Mouse (Mus musculus): ENCODE data around the gene Prps1l3. TPM values are rescaled to one million over a fixed set of nuclear protein-coding genes. Genes with fewer than 3 reads are reported as not detected.
"Not testable (repeated sequence)": the region's sequence is repeated elsewhere in the genome, so short reads cannot be mapped to it uniquely, and the experiment has no call there.

Prps1l3 gene
- polyA plus RNA-seq, 1 experiment from 2014 or later: 52.0 TPM

DNA sequence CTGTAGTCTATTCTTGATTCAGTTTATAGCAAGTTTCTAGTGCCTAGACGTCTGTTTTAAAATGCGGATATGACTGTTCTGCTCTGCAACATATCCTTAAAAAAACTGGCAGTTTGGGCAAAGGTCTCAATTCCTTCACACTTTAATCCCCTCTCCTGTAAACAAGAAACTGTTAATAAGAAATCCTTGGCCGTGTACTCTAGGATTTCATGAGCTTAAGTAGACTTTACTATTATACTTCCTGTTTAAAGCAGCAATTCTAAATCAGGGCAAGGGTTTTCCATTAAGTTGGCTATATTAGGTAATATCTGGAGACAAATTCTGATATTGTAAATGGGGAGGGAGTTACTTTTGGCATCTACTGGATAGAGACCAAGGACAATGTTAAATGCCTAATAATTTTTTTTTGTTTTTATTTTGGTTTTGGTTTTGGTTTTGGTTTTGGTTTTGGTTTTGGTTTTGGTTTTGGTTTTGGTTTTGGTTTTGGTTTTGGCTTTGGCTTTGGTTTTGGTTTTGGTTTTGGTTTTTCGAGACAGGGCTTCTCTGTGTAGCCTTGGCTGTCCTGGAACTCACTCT is 25.8 kb upstream of the Prps1l3 start:
- H3K4me2 ChIP-seq (replicated peaks): no peak overlapping the region
- no peaks in the 10 kb centered on the region for H3K9me3 ChIP-seq (replicated peaks)
- no peaks in the 10 kb centered on the region for H3K27me3 ChIP-seq
- no peaks in the 10 kb centered on the region for H3K4me1 ChIP-seq
- ATAC-seq (ENCODE audit: low FRiP score): no peak
- H3K4me3 ChIP-seq: no peak overlapping the region
- no peaks in the 10 kb centered on the region for H3K36me3 ChIP-seq
- WGBS: 92% methylated on average over 4 of the region's 4 CpGs
- H3K9ac ChIP-seq: no peak overlapping the region
- H3K27ac ChIP-seq: no peak overlapping the region

DNA sequence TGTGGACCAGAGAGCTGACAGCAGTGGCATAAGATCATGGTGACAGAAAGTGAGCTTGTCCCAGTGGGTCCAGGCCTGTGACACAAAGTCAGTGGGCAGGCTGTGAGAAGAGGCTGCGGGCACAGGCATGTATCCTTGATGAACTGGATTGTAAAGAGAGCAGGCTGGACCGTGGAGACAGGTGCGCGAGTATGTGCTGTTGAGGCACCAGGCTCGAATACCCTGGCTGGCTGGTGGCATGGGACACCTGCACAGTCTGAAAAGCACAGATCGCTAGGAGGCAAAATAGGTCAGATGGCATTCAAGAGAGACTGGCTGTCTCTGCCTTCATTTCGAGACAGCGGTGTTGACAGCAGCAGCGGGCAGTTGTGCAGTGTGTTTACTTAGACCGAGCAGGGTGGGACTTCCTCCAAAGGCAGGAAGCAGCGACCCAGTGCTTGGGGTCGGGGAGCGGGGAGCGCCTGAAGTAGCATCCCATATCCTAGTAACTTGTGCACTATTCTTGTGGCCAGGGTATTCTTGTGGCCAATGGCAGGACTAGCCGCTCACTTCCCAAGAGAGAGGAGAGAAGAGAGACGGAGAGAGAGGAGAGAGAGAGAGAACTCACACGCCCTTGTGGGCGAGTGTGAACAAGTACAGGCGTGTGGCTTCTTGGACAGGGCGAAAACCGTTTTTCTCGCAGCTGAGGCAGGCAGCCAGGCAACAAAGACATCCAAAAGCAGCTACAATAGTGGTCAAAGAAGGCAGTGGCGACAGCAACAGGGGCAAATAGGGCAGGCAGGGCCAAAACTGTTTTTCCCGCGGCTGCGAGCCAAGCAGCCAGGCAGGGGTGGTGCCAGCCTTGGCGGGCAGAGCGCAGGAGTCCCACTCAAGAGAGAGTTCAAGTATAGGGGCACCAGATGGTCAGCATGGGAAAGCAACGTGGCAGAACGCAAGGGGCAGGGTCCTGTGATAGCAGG is 18.6 kb upstream of the Prps1l3 start:
- H3K36me3 ChIP-seq: no peaks in the 10 kb centered on the region
- no peaks in the 10 kb centered on the region for H3K9me3 ChIP-seq (replicated peaks)
- 0 out of 2 replicates have a peak, but pooled peaks cover 2% of the 10 kb centered on the region for H3K4me1 ChIP-seq
- 8% methylated on average over 30 of the region's 30 CpGs for WGBS
- peak overlapping the region; percentile 77 for H3K4me2 ChIP-seq (replicated peaks)
- peak; percentile 79 for ATAC-seq (ENCODE audit: low FRiP score)
- H3K9ac ChIP-seq: peak overlapping the region; percentile 55
- no peaks in the 10 kb centered on the region for H3K27me3 ChIP-seq
- H3K27ac ChIP-seq: no peak overlapping the region
- peak overlapping the region; percentile 42 for H3K4me3 ChIP-seq

DNA sequence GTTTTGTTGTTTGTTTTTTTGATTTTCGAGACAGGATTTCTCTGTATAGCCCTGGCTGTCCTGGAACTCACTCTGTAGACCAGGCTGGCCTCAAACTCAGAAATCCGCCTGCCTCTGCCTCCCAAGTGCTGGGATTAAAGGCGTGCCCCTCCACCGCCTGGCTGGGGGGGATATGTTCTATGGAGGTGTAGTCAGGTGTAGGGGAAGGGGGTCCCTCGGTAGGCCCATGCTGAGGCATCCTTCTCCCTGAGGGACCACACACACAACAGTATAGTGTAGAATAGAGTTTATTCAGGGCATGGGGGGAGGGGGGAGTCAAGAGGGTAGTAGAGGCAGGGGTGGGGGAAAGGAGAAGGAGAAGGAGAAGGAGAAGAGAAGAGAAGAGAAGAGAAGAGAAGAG is 17.7 kb upstream of the Prps1l3 start:
- H3K9me3 ChIP-seq (replicated peaks); H3K36me3 ChIP-seq; H3K27me3 ChIP-seq; H3K9ac ChIP-seq; H3K4me3 ChIP-seq; H3K4me2 ChIP-seq (replicated peaks); H3K4me1 ChIP-seq; H3K27ac ChIP-seq: not testable (repeated sequence)
- 82% methylated on average over 5 of the region's 5 CpGs for WGBS
- ATAC-seq (ENCODE audit: low FRiP score): peak; percentile 56; the same call in 1 of the 2 replicates

DNA sequence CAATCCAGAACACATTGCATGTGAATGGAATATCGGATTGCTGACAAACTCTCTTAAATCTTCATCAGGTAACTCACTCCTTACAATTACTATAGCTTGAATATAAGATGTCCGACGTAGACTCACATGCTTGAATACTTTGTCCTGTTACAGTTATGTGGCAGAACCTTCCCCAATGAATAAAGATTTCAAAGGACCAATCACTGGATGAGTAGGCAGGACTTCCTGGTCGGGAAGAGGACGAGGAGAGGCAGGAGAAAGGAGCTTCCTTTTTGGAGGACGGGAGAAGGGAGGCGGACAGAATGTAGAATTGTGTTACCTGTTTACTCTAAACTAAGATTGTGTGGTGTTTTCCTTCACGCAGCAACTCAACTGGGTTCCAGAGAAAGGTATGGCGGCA is 3.8 kb upstream of the Prps1l3 start:
- Histone ChIP-seq H3K9me3 (replicated peaks) (no peaks in the 10 kb centered on the region), H3K4me2 (replicated peaks) (no peak overlapping the region), H3K27ac (no peak overlapping the region), H3K9ac (no peak overlapping the region), H3K4me1 (peaks cover 5% of the 10 kb centered on the region), H3K36me3 (no peaks in the 10 kb centered on the region), H3K27me3 (no peaks in the 10 kb centered on the region), H3K4me3 (no peak overlapping the region)
- 85% methylated on average over 9 of the region's 9 CpGs for WGBS
- no peak for ATAC-seq (ENCODE audit: low FRiP score)

DNA sequence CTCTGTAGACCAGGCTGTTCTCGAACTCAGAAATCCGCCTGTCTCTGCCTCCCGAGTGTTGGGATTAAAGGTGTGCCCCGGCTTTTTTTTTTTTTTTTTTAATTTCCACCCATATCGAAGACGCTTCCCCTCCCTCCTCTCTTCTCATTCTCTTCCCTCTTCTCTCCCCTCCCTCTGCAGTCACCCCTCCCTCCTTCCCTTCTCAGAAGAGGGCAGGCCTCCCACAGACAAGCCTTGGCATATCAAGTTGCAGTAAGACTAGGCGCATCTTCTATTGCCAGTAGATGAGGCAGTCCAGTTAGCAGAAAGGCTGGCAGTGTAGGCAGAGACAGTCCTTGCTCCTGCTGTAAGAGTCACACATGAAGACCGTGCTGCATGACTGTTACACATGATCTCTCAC is 2.4 kb upstream of the Prps1l3 start:
- Histone ChIP-seq H3K4me1 (peaks cover 6% of the 10 kb centered on the region), H3K9ac (no peak overlapping the region), H3K9me3 (replicated peaks) (no peaks in the 10 kb centered on the region), H3K27me3 (no peaks in the 10 kb centered on the region), H3K4me2 (replicated peaks) (no peak overlapping the region), H3K4me3 (no peak overlapping the region), H3K36me3 (no peaks in the 10 kb centered on the region), H3K27ac (no peak overlapping the region)
- WGBS: 84% methylated on average over 3 of the region's 8 CpGs
- ATAC-seq (ENCODE audit: low FRiP score): no peak

DNA sequence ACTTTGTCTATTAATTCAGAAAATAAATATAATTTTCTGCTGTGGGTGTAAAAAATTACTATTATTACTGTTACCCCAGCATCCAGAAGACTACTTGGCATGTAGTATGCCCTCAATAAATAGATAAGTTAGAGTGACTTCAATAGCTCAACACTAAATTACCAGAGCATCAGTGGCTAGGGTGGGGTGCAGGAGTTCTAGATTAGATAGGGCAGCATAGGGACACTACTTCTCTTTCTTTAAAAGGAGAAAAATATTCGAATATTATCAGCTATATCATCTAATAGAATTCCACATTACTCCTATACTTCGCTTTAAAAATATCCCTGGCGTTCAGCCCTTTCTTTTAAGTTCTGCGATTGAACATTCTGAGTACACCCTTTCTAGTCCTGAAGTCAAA is 509 bp upstream of the Prps1l3 start:
- peak; percentile 6; the same call in 1 of the 2 replicates for ATAC-seq (ENCODE audit: low FRiP score)
- H3K4me2 ChIP-seq (replicated peaks): peak overlapping the region; percentile 72
- H3K4me1 ChIP-seq: peaks cover 6% of the 10 kb centered on the region
- H3K9ac ChIP-seq: peak overlapping the region; percentile 66; the same call in 1 of the 2 replicates
- no peaks in the 10 kb centered on the region for H3K27me3 ChIP-seq
- H3K27ac ChIP-seq: peak overlapping the region; percentile 68; the same call in 1 of the 2 replicates
- peak overlapping the region; percentile 54 for H3K4me3 ChIP-seq
- H3K9me3 ChIP-seq (replicated peaks): no peaks in the 10 kb centered on the region
- WGBS: 43% methylated on average over 4 of the region's 4 CpGs
- H3K36me3 ChIP-seq: 0 out of 2 replicates have a peak, but pooled peaks cover 3% of the 10 kb centered on the region

DNA sequence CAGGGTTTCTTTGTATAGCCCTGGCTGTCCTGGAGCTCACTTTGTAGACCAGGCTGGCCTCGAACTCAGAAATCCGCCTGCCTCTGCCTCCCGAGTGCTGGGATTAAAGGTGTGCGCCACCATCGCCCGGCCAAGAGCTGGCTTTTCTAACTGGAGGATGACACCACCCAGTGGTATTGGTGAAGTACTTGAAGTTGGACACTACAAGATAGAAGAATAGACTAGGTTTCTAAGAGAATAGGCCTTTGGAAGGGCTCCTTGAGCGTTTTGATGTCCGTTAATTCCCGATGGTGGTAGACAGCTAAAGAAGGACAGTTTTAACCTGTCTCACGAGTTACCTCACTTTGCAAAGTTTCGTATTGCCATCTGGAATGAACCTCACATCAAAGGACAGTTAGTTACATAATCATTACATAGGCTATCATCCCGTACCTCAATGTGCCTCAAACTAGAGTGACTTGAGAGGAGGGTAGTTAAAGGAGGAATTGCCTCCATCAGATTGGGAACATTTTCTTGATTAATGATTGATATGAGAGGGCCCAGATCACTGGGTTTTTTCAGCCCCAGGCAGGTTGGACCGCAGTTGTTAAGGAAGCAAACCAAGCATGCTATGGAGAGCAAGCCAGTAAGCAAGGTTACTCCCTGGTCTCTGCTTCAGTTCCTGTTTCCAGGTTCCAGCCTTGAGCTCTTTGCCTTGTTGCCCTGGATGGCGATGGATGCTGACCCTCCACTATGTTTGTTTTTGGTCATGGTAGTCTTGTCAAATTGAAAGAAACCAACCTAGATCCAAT is 1.1 kb downstream of the Prps1l3 start:
- Histone ChIP-seq H3K4me3 (peak overlapping the region; percentile 54), H3K4me1 (peaks cover 6% of the 10 kb centered on the region), H3K4me2 (replicated peaks) (peak overlapping the region; percentile 72), H3K27ac (no peak overlapping the region), H3K9ac (peak overlapping the region; percentile 66), H3K36me3 (0 out of 2 replicates have a peak, but pooled peaks cover 5% of the 10 kb centered on the region), H3K27me3 (no peaks in the 10 kb centered on the region), H3K9me3 (replicated peaks) (no peaks in the 10 kb centered on the region)
- WGBS: 73% methylated on average over 14 of the region's 14 CpGs
- ATAC-seq (ENCODE audit: low FRiP score): no peak

DNA sequence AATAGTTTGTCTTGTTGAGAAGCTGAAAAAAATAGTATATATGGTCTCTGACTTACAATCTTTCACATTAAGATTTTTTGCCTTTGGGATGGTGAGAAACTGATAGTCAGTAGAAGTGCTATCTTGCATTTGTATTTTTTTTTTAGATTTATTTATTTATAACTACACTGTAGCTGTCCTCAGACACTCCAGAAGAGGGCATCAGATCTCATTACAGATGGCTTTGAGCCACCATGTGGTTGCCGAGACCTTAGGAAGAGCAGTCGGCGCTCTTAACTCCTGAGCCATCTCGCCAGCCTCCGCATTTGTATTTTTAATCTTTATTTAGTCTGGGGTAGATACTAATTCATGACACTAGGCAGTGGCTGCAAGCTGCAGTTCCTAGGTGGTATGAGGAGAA is 3.2 kb downstream of the Prps1l3 start:
- peaks cover 6% of the 10 kb centered on the region for H3K4me1 ChIP-seq
- no peak overlapping the region for H3K27ac ChIP-seq
- WGBS: 90% methylated on average over 5 of the region's 5 CpGs
- H3K27me3 ChIP-seq: no peaks in the 10 kb centered on the region
- H3K9ac ChIP-seq: no peak overlapping the region
- H3K9me3 ChIP-seq (replicated peaks): no peaks in the 10 kb centered on the region
- H3K4me2 ChIP-seq (replicated peaks): no peak overlapping the region
- no peak overlapping the region for H3K4me3 ChIP-seq
- ATAC-seq (ENCODE audit: low FRiP score): no peak
- H3K36me3 ChIP-seq: peaks cover 8% of the 10 kb centered on the region

DNA sequence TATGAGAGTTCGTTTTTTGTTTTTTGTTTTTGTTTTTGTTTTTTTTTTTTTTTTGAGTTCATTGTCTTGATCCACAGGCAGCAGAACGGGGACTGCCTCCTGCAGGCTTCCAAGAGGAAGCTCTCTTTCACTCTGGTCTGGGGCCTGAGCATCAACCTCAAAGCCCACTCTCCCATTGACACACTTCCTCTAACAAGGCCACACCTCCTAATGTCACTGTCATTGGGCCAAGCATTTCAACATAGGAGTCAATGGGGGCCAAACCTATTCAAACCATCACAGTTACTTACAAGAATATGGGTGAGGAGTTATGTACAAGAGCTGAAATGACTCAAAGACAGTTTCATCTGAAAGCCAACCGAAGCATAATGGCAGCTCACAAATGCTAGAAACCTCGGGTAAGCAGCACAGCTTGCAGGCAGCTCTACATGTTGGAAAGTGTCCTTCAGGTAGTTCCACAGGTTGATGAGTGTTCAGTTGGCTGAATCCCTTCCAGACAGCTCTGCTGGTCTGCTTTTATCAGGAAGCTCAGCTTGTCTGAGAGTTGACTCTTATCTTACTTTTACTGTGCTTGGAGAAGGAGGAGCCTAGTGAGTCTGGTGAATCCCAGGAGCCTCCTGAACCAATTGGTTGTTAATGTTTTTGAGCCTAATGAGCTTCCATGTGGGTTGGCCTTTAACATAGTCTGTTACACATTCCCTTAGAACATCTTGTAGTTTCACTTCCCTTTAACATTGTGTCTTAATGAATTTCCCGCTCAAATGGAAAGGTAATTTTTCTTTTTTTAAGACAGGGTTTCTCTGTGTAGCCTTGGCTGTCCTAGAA is 13.7 kb downstream of the Prps1l3 start:
- Histone ChIP-seq H3K9ac (no peak overlapping the region), H3K4me1 (no peaks in the 10 kb centered on the region), H3K9me3 (replicated peaks) (no peaks in the 10 kb centered on the region), H3K27ac (no peak overlapping the region), H3K4me3 (no peak overlapping the region), H3K27me3 (no peaks in the 10 kb centered on the region), H3K36me3 (peaks cover 17% of the 10 kb centered on the region), H3K4me2 (replicated peaks) (no peak overlapping the region)
- WGBS: 88% methylated on average over 5 of the region's 5 CpGs
- no peak for ATAC-seq (ENCODE audit: low FRiP score)

DNA sequence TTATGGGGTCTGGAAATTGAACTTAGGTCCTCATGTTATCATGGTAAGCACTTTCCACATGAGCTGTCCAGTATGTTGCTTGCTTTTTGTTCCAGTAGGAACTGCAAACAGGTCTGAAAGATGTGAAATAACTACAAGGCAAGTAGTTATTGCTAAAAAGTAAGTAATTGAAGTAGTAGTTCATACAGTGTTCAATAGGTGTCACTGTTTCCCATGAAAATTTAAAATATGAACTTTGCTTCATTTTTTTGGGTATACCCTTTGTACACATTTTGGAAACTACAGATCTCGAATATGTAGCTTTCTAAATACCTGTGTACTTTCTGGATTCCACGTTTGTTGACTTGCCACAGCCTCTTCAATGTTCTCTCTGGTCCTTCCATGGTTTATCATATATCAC is 28.4 kb downstream of the Prps1l3 start:
- 51% methylated on average over 2 of the region's 2 CpGs for WGBS
- ATAC-seq (ENCODE audit: low FRiP score): no peak
- no peak overlapping the region for H3K4me2 ChIP-seq (replicated peaks)
- H3K9me3 ChIP-seq (replicated peaks): no peaks in the 10 kb centered on the region
- no peak overlapping the region for H3K27ac ChIP-seq
- H3K4me3 ChIP-seq: no peak overlapping the region
- H3K27me3 ChIP-seq: no peaks in the 10 kb centered on the region
- no peak overlapping the region for H3K9ac ChIP-seq
- H3K4me1 ChIP-seq: no peaks in the 10 kb centered on the region
- no peaks in the 10 kb centered on the region for H3K36me3 ChIP-seq

DNA sequence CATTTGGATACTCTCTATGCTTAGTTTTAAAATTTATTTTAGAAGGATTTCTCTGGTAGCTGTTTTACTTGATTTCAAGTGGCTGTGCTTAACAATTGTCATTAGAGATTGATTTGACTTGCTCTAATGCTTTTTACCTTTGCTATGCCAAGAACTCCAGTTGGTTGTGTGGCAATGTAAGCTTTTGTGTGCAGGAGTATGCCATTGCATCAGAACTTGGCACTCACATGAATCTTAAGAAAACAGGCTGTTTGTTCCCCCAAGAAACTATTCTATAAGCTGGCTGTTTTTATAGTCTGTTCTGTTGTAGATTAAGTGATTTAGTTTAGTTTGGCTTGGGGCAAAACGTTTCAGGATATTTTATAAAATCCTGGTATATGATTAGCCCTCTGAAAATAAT is 45.2 kb downstream of the Prps1l3 start:
- H3K27ac ChIP-seq: no peak overlapping the region
- H3K27me3 ChIP-seq: no peaks in the 10 kb centered on the region
- no peak overlapping the region for H3K4me2 ChIP-seq (replicated peaks)
- no peak for ATAC-seq (ENCODE audit: low FRiP score)
- H3K4me3 ChIP-seq: no peak overlapping the region
- no peaks in the 10 kb centered on the region for H3K36me3 ChIP-seq
- 74% methylated on average over 1 of the region's 1 CpGs for WGBS
- no peak overlapping the region for H3K9ac ChIP-seq
- no peaks in the 10 kb centered on the region for H3K9me3 ChIP-seq (replicated peaks)
- H3K4me1 ChIP-seq: no peaks in the 10 kb centered on the region
